Mouse (Mus musculus) mouse embryonic stem cell (cell line): ENCODE measurements around the gene Sh3tc1.

Experiments used
- in situ Hi-C, 2 experiments: fragments of 300-500 bp; cut with MboI; formaldehyde crosslinking; loops; 1 replicate in 1 of 2; 3 replicates in 1 of 2; pipeline ENCODE4 v1.14.3; 2019 to 2020; ENCODE audit warnings: low sequenced_read_pairs in 2 of 2, low pct_unique_long_range_greater_than_20kb in 1 of 2, mixed read lengths in 1 of 2; ENCODE audit not compliant: unreplicated experiment in 1 of 2

Sh3tc1 gene

DNA sequence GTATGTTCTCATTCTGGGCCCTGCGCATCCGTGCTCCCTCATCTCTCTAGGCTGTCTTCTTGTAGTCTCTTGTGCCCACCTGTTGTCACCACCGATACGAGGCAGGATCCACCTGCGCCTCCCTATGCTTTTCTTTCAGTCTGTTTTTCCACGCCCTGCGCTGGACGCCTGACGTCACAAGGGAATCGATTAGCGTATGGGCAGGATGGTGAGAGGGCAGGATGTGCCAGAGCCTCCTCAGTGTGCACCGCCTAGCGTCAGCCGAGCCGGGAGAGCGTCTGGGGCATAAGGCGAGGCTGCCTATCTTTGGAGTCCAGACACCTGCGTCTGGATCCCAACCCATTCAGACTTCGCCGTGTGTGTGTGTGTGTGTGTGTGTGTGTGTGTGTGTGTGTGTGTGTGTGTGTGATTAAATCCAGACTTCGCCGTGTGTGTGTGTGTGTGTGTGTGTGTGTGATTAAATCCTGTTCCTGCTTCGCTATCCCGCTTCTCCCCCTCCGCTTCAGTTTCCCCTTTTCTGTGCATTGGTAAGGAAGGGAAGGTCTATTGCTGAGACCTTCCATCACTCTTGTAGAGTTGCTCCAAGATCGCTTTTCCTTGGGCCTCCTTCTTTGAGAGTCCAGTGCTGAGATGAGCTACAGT lies 17.3 kb upstream of the Sh3tc1 start:
- in situ Hi-C loops = loop anchor here in 1 of 2 experiments (5.0 kb wide), 2 partner anchors 55 to 105 kb away; no protein-coding TSS in a partner anchor

DNA sequence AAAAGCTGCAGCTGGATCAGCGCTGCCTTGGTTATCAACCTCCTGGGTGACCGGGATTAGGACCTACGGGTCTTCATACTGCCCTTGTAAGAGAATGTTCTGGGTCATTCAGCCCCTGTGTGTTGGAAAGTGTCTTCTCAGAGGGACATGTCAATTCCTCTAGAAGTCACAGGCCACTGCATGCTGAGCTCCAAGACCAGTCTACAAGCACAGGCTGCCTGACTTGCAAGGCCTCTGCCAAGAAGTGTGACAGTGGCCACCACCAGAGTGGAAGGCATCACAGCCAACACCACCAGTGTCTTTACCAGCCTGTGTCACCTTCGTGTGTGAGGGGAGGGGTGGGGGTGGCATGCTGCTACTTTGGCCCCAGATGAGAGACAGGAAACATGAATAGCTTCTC lies 16.2 kb upstream of the Sh3tc1 start:
- in situ Hi-C loops = loop anchor here in 1 of 2 experiments (5.0 kb wide), 2 partner anchors 54 to 106 kb away; no protein-coding TSS in a partner anchor

- in situ Hi-C loops = loop anchor here in 1 of 2 experiments (5.0 kb wide), 2 partner anchors 53 to 107 kb away; no protein-coding TSS in a partner anchor
Measured at GRCm38 (mm10) chr5:35755131-35755733, 15.4 kb upstream of the Sh3tc1 start.

DNA sequence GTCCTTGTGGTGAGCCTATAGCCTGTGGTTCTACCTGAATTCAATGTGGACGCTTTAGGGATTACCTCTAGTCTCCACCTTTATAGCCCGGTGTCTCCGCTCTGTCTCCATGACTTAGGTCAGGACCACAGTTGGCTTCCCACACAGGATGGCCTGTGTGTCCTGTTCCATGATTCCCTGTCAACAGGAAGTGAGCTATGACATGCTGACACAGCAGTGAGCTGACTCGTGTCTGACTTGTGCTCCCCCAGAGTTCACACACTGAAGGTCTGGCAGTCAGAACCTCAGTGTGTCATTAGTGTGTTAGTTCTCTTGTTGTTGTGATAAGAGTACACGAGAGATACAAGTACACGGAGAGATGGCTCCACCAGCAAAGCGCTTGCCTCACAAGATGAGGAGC lies 11.2 kb upstream of the Sh3tc1 start:
- in situ Hi-C loops = no loop called here

DNA sequence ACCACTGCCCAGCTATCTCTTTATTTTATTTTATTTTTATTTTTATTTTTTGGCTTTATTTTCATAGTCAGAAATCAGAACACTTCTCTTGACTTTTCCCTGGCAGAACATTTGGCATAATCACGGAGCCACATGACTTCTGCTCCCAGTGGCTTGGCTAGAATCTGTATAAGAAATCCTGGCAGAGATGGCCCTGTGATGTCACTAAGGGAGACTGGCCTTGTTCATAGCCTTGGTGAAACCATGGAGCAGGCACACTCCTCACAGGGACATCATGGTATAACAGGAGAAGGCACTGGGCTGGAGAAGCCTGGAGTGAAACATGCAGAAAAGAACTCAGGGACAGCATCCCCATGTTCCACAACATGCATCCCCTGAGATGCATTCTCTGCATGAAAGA lies 10.2 kb upstream of the Sh3tc1 start:
- in situ Hi-C loops = no loop called here

GRCm38 (mm10) chr5:35749416-35749815 lies 9.6 kb upstream of the Sh3tc1 start:
- in situ Hi-C loops = no loop called here

- in situ Hi-C loops = no loop called here
Measured at GRCm38 (mm10) chr5:35746910-35747309, 7.1 kb upstream of the Sh3tc1 start.

GRCm38 (mm10) chr5:35745406-35745805 lies 5.6 kb upstream of the Sh3tc1 start:
- in situ Hi-C loops = no loop called here

- in situ Hi-C loops = no loop called here
Measured at GRCm38 (mm10) chr5:35743990-35744722, 4.4 kb upstream of the Sh3tc1 start.

GRCm38 (mm10) chr5:35743238-35743951 lies 3.6 kb upstream of the Sh3tc1 start:
- in situ Hi-C loops = no loop called here

DNA sequence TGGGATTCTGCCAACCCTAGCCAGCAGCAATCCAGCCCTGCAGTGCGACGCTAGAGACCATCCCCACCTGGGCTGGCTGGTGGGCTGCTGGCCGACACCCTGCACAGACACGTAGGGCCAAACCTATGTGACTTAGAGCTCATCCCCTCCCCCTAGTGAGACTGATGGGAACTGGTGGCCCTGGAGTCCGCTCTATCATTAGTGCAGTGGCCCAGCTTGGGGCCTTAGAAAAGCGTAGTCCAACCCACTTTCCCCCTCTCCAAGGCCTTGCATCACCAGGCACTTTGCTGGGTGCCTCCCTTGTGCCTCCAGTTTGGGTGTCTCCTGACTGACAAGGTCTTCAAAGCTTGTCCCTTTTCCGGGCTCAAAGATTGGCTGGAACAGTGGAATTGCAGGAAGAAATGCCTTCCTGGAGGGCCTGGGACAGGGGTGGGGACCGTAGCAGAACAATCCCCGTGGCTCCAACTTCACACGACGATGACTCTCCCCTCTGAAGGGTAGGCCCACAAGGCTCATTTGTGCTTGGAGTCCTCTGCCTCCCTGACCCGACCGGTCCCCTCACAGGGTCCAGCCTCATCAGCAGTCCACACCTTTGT lies 1.5 kb upstream of the Sh3tc1 start:
- in situ Hi-C loops = no loop called here

DNA sequence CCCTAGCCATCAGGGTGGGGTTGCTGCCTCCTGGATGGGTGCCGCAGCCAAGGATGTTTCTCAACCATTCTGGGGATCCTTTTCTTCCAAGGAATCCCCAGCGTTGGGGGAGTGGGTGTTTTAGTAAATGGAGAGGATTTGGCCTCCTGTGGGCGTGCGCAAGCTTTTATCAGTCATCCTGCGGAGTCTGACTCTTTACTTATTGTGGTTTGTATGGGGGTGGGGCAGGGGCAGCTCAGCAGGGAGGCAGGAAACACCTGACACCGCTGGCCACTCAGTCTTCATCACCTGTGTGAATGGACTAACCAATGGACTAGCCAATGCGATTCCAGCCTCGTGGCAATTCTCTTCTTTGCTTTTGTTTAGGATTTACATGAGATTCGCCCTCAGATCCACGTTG lies 929 bp upstream of the Sh3tc1 start:
- in situ Hi-C loops = no loop called here

DNA sequence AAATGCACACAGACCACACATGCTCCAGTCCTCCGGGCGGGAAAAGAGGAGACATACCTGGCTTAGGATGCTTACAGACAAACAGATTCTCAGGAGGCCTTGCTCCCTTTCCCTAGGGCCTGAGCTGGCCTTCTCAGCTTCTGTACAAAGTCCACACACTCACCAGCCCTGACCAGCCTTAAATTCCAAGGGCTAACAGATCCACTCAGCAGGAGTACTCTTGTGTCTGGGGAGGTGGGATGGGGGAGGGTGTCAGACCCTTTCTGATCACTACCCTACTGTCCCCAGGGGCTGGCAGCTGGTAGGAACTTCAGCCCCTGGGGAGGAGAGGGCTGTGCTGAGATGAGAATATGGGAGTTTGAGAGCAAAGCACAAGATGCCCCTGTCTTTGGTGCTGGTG lies 782 bp downstream of the Sh3tc1 start:
- in situ Hi-C loops = no loop called here

- in situ Hi-C loops = no loop called here
Measured at GRCm38 (mm10) chr5:35737231-35737901, 2.4 kb downstream of the Sh3tc1 start.

GRCm38 (mm10) chr5:35733523-35733922 lies 6.3 kb downstream of the Sh3tc1 start:
- in situ Hi-C loops = no loop called here

DNA sequence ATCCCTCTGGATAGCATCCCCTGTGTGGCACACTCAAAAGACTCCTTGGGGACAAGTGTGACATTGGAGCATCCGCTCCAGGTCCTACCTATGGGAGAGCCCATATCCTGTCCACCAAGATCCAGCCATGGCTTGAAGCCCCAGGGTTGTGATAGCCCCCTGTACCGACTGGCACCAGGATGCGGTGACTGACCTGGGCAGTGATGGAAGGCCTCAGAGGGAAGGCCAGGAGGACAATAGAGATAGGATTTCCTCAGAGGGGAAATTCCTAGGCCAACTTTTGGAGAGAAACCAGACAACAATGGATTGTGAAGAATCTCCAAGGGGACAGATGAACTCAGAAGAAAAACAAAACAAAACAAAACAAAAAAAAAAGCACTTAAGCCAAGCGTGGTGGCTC lies 8.8 kb downstream of the Sh3tc1 start:
- in situ Hi-C loops = no loop called here

DNA sequence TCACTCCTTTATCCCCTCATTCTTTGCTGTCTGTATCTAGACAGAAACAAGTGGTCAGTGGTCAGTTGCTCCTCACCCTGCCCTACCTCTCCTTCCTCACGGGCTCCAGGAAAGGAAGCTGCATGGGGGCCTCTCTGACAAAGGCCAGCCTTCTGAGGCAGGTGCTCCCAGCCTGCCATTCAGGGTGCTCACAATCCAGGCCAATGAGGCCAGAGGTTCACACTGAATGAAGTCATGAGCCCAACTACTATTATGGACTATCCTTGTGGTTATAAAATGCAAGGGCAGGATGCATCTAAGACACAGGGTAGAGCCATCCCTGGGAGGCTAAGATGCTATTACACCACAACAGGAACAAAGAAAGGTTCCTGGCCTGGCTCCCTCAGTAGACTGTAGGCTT lies 9.2 kb downstream of the Sh3tc1 start:
- in situ Hi-C loops = no loop called here

DNA sequence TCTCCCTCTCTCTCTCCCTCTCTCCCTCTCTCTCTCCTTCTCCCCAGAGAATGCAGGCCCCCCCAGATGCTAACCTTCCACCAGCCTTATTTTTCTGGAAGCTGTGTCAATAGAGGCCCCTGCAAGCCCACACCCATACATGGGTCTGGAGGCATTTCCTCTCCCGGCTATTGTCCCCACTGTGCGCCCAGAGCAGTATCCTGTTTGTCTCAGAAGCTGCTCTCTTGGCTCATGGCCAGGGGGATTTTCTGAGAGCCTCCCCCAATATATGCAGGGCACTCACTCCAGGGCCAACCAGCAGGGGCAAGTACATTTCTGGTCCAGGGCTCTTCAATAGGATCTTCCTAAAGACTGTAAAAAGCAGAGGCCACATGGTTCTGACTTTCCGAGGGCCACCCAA lies 9.9 kb downstream of the Sh3tc1 start:
- in situ Hi-C loops = no loop called here
